Mouse (Mus musculus): ENCODE results near the gene Usp4.

Usp4 gene

GRCm38 (mm10) chr9:108342301-108342831, 5.3 kb upstream of the Usp4 start:
- no peak for DNase-seq

- no peak for DNase-seq
Observed at GRCm38 (mm10) chr9:108343331-108343730, 4.3 kb upstream of the Usp4 start.

DNA sequence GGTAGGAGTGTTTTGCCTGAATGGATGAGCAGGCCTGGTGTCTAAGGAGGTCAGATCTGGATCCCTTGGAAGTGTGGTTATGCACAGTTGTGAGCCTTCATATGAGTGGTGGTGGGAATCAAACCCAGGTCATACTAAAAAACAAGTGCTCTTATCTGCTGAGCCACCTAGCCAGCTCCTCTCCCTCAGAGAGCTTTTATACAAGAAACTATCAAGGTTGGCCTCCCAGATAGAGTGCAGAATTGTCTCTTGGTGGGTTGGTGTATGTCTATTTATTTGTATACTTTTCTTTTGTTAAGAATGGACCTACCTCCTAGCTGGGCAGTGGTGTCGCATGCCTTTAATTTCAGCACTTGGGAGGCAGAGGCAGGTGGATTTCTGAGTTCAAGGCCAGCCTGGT, 3.8 kb upstream of the Usp4 start:
- no peak for DNase-seq

- DNase-seq = no peak
Observed at GRCm38 (mm10) chr9:108344471-108344870, 3.2 kb upstream of the Usp4 start.

- no peak for DNase-seq
Observed at GRCm38 (mm10) chr9:108347024-108347423, 629 bp upstream of the Usp4 start.

DNA sequence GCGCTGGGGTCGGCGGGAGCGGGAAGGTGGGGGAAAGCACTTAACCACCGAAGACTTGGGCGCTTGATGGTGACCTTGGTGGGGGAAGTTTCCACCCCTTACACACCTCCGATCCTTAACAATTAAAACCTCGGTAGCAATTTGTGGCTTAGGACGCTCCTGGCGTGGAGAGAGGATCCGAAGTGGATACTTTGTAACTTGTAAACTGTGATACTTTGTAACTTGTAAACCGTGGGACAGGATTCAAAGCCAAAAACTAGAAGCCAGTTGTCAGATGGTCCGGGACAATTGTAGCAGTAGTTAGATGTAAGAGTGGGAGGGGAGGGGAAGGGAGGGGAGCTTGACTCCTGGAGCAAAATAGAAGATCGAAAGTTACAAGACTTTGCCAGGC, 632 bp downstream of the Usp4 start:
- DNase-seq = no peak

- DNase-seq = no peak
Observed at GRCm38 (mm10) chr9:108349727-108350126, 2.1 kb downstream of the Usp4 start.

DNA sequence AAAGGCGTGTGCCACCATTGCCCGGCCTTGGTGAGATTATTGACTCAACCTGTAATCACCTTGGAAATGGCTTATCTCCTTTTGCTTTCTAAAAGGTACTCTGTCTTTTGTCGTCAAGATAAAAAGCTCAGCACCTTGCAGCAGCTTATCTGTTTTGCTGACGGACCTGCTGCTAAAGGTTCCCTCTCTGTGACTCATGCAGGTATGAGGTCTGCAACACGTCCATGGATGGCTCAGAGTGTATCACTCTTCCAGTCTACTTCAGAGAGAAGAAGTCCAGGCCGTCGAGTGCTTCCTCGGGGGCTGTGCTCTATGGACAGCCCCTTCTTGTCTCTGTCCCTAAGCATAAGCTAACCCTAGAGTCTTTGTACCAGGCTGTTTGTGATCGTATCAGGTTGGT, 30.6 kb downstream of the Usp4 start:
- no peak for DNase-seq

- no peak for DNase-seq
Observed at GRCm38 (mm10) chr9:108378736-108379135, 31.1 kb downstream of the Usp4 start.

- DNase-seq = no peak
Observed at GRCm38 (mm10) chr9:108379294-108379693, 31.6 kb downstream of the Usp4 start.

GRCm38 (mm10) chr9:108381382-108381781, 33.7 kb downstream of the Usp4 start:
- DNase-seq = no peak

DNA sequence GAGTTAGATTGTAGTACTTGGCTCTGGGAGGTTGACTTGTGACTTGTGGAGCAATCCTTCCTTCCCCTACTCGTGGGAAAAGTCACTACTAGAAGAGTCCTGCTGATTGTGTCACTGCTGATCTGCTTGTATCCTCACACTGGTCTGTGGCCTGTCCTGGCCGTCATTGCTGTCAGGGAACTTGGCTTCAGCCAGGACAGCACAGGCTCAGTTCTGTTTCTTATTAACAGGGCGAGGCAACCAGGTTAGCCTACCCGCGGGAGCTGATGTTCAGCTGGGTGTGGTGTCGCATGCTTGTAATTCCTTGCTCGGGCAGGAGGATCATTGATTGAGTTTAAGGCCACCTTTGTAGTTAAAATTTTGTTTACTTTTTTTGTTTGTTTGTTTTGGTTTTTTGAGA, 37.4 kb downstream of the Usp4 start:
- DNase-seq = peak; percentile 16 to 39

DNA sequence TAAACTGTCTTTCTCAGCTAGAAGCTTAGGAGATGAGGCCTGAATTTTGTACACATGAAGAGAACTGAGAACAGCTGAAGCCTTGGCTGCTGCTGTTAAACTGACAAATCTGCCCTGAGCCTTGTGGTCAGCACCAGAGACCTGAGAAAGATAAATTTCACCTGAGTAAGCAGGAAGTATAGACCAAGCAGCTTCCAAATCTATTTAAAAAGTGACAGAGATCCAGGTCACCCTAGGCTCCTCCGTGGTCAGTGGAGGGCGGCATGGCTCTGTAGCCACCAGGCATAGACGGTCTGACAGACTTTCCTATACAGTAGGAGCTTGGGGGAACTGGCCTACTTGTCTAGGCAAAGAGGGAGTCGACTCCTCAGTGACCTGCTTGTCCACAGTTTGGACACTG, 39.2 kb downstream of the Usp4 start:
- DNase-seq = no peak

DNA sequence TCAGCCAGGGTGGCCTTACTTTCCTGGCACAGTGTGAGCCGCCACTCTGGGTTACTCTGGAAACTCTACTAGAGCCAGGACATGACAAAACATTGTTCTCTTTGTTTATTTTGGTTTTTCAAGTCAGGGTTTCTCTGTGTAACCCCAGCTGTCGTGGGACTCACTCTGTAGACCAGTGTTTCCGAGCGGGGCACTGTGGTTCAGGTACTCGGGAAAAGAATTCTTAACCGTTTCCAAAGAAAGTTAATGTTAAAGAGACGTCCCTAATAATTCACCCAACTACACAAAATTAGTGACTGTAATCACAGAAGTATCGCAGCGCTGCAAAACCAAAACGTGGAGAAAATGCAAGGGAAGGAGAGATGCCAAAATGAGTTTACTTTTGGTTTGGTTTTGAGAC, 40.9 kb downstream of the Usp4 start:
- DNase-seq = no peak

DNA sequence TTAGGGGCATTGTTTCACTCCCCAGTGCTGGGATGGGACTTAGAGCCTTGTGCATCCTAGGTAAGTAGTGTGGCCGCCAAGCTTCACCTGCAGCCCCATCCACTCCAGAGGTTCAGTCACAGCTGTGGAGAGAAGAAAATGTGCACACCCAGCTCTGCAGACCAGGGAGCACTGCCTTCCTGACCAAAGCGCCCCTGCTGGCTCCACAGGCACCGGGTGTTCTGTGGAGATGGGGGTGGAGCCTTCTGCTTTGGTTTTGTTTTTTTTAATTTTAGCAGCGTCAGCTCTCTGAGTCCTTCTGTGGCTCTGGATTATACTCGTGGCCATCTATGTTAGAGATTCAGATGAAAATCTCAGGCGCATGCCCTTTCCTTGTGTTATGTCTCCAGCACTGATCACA, 41.6 kb downstream of the Usp4 start:
- peak; percentile 11 to 22 for DNase-seq

- DNase-seq = peak; percentile 13 to 45
Observed at GRCm38 (mm10) chr9:108392676-108393075, 45.0 kb downstream of the Usp4 start, which contains the start of gene 1700102P08Rik. Gene 1700102P08Rik, plus strand, starts transcription at chr9:108392805.

DNA sequence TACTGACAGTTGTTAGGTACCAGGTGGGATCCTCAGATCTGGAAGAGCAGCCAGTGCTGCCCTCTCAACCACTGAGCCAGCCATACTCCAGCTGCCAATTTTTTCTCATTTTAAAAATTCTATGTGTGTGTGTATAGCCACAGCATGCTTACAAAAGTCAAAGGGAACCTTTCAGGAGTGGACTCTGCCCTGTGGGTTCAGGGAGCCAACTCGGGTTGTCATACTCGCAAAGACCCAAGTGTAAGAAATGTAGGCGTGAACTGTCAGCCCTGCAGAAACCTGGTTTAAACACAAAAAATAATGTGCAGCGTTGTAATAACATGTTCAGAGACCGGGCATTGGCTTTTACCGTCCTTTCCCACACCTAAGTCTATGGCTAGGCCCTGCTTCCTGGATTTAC, 46.5 kb downstream of the Usp4 start:
- no peak for DNase-seq

DNA sequence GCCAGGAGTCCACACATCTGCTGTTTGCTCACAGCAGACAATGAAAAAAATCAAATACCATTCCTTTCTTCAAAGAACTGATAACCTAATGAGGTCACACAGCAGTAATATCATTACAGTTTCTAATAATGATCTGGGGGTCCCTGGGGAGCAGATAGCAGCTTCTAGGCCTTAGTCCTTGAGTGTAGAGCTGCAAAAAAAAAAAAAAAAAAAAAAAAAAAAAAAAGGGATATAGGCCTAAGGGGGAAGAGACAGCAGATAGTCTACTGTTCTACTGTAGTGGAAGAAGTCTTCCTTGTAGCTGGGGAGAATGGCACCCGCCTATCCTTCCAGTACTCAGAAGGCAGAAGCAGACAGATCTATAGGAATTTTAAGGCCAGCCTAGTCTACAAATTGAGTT, 47.8 kb downstream of the Usp4 start:
- no peak for DNase-seq

DNA sequence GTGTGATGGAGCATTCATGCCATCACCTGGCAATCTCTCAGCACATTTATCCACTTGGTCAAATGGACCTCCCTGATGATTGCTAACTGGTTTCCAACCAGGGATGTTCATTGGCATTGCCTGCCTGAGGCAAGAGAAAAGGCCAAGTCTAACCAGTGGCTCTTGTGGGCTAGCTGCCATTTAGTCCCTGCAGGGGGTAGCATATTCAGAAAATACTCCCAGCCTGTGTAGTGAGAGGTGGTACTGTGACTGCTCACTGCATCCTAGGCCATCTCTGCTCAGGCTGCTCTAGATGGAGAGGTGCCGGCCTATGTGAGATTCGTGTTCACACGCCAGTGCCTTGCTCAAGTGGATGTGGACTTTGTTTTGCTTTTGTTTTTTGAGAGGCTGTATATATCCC, 50.7 kb downstream of the Usp4 start:
- no peak for DNase-seq

- DNase-seq = no peak
Observed at GRCm38 (mm10) chr9:108401186-108401960, 53.7 kb downstream of the Usp4 start.

DNA sequence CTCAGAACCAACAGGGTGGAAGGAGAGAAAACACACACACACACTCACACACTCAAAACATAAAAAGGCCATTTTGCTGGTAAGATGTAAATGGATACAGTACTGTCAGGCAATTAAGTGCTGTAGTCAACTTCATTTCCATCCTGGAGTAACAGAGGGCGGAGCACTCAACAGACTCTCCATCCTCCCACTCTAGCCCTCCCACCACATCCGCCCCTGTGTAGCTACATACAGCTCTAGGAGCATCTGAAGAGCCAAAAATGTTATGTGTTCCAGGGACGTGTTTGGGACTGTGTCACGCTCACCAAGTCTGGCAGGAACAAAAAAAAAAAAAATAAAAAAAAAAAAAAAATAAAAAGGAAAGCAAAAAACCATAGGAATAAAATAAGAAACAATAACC, 55.4 kb downstream of the Usp4 start:
- DNase-seq = no peak

DNA sequence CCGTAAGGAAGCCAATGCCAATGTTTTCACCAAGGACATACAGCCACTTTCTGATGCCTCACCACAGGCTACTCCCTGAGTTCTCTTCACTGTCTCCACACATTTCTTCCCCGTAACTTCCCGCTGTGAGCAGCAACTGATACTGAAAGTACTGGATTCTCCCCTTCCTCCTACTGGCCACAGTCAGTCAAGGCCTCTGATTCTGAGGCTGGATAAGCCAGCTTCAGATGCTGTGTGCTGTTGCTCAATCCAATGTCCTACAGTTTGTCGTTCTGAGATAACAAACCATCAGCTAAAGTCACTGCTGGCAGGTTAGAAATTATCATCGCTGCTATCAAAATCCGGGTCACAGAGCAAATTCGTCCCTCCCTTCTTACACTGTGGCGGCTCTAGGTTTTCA, 56.8 kb downstream of the Usp4 start:
- no peak for DNase-seq

- DNase-seq = no peak
Observed at GRCm38 (mm10) chr9:108409535-108409934, 61.9 kb downstream of the Usp4 start.

GRCm38 (mm10) chr9:108411381-108411942, 63.8 kb downstream of the Usp4 start:
- no peak for DNase-seq

DNA sequence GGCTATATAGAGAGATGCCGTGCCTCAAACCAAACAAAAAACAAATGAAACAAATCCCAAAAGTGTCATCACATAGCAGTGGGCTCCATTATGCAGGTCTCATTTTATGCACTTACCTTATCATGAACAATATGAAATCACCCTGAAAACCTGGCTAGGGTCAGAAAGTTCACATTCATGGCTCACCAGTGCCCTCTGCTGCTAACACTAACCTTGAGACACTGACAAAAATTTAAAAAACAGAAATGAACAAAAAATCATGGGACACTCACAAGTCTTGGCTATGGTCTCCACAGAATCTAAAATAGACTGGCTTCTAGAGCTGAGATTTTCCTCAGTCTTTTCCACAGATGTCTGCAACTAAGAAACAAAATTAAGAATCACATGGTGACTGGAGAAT, 64.6 kb downstream of the Usp4 start:
- peak; percentile 19 to 31 for DNase-seq

Data from kidney, postnatal 4 days (tissue).